Mouse (Mus musculus): ENCODE results near the gene Gemin5.

The Gemin5 gene

DNA sequence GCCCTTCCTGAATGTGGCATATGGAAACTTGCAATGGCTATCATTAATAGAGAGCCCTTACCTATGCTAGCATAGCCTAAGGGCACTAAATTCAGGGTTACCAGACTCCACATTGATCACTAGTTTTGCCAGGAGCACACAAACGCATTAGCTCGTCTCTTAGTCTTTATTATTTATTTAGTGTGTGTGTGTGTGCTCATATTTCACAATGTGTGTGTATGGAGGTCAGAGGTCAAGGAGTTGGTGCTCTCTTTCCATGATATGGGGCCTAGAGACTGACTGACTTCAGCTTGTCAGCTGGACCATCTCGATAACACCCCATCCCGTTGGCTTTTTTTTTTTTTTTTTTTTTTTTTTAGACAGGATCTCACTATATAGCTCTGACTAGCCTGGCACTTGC, 1.3 kb upstream of the Gemin5 start:
- no peak for DNase-seq

DNA sequence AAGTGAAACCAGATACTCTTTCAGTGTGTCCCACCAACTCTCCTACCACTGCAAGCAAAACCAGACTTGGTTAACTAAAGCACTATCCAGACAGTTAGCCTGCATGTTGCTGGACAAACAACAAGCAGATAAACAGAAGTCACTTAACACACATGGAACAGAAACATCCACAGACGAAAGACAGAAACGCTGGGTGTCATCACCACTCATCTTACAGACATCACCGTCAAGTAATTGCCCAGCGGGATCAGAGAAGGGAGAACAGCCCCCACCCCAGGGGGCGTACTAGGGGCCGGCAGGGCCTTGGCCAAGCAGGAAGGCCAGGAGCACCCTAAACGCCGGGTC, 545 bp downstream of the Gemin5 start:
- DNase-seq, result no peak

- DNase-seq, result no peak
Measured at GRCm38 (mm10) chr11:58165072-58165471, 3.3 kb downstream of the Gemin5 start.

DNA sequence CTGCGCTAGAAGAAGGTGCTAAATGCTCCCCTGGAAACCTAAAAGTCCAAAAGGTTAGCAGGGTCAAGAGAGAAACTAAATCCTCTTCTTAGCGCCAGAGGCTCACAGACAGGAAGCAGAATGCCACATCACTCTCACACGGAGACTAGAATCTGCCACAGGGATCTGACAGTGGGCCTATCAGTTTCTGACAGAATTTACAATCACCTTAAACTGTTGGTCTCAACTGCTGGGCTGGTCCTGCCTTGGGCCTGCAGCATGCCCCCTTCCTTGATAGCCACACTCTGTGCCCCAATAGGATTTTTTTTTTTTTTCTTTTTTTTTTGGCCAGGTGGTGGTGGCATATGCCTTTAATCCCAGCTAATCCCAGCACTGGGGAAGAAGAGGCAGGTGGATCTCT, 11.5 kb downstream of the Gemin5 start:
- no peak for DNase-seq

GRCm38 (mm10) chr11:58155458-58155857, 12.9 kb downstream of the Gemin5 start:
- DNase-seq, result no peak

- peak; percentile 10 for DNase-seq
Measured at GRCm38 (mm10) chr11:58146241-58146640, 22.1 kb downstream of the Gemin5 start.

DNA sequence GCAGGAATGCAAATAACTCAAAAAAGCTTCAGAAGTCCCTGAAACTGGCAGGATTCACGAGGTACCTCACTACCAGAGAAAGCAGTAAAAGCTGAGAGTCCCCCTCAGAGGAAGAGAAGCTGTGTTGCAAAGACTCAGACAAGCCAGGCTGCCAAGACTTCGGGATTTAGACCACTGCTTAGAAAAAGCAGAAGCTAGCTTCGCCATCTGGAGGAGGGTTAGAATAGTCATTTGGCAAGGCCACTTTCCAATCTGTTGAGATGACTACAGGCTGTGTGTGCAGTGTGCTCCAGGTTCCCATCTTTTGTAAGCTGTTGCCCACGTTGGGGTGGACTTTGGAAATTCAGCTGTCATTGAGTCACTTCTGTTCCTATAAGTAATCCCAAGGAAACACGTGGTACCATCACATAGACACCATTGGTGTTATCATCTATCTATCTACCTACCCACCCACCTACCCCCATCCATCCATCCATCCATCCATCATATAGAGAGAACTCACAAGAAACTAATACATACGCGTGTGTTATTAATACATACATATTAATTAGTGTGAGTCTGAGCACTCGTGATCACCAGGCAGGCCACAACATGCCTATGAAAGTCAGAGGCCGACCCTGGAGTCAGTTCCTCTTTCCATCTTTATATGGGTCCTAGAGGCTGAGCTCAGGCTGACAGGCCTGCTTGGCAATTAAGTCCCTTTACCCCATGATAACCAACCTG, 24.5 kb downstream of the Gemin5 start:
- no peak for DNase-seq

DNA sequence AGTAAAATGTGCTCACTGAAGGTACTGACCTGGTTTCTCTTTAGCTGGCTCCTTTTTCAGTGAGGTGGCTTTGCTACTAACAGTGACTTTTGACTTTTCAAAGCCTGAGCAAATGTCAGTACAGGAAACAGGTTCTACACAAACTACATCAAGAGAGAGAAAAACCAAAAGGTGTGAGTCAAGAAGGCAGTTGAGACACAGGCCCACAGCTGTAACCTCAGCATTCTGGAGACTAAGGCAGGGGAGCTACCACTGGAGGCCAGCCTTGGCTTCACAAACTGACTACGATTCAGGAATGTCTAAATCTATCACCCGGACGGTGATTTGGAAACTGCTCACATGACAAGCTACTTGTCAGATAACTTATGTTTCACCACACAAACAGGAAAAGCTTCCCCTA, 28.9 kb downstream of the Gemin5 start:
- no peak for DNase-seq

DNA sequence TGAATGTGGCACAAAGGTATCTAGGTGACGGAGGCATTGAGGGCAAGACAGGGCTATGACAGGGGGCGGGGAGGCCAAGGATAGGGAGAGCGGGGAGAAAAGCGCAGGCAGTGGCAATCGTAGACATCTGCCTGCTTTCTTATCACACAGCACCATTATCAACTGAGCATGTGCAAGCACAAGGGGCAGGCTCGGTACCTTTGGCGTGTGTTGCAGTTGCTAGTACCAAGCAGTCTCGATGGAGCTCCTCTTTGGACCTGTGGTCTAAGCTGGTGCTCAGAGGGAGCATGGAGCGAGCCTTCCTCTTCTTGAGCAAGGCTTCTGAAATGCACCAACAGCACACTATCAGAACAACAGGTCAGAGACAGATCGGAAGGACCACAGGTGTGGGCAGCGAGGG, 29.5 kb downstream of the Gemin5 start:
- no peak for DNase-seq

DNA sequence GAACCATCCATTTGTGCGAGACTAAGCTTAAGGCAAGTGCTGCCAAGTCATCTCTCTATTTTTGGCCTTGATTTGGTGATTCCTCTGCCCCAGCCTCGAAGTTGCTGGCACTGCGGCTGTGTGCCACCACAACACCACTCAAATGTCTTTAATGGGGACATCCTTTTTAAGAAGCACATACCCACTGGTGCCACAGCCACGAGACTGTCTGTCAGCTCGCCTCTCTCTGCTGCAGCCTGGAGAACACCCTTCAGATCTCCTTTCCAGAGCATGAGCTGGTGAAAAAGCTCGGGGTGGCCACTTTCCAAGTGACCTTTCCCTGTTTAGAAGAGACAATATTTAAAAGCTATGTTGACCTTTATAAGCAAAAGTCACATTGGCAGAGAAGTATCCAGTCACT, 31.7 kb downstream of the Gemin5 start:
- DNase-seq, result no peak

DNA sequence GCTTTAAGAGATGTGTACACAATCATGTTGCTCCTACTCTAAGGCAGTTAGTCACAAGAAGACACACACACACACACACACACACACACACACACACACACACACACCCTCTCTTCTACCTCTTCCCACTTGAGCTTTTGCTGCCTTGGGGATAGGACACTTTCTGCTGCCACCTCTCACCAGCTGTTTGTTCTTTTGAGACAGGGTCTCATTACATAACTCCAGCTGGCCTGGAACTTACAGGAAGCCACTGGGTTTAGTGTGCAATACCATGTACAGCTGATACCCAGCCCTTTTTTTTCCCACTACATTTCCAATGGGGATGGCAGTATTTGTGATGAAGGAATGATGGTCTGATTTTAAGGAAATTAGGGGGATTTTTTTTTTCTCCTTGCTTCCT, 33.0 kb downstream of the Gemin5 start:
- no peak for DNase-seq

GRCm38 (mm10) chr11:58134869-58135268, 33.5 kb downstream of the Gemin5 start:
- DNase-seq, result no peak

- no peak for DNase-seq
Measured at GRCm38 (mm10) chr11:58132026-58132425, 36.3 kb downstream of the Gemin5 start.

- no peak for DNase-seq
Measured at GRCm38 (mm10) chr11:58129302-58129843, 39.0 kb downstream of the Gemin5 start.

- no peak for DNase-seq
Measured at GRCm38 (mm10) chr11:58127544-58127943, 40.8 kb downstream of the Gemin5 start.

DNA sequence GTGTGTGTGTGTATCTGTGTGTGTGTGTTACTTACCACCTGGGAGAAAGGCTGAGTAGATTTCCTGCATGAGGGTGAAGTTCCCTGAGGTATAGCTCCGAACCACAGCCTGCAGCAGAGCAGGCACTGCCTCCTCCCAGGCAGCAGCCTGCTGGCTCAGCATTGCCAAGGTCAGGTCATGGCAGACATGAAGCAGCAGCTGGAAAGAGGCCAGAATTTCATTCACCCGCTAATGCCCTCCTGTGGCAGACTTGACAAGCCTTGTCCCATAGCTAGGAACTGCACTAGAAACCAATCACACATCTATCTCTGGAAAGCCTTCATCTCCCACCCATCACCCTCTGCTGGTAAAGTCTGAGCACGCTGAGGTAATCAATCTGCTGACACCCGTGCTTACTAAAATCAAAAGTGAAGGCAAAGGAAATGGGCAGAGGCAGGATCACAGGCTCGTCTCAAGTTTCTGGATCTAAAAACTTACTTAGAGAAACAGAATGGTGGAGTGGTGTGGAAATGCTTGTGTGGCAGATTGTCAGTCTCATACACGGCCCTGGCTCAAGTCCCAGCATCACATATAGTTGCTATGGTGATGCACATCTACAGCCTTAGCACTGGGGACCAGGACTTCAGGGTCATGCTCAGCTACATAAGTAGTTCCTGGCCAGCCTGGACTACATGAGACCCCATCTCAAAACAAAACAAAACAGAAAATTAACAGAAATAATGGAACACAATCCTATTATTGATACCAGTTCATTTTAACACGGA, 41.8 kb downstream of the Gemin5 start:
- DNase-seq, result peak; percentile 73

DNA sequence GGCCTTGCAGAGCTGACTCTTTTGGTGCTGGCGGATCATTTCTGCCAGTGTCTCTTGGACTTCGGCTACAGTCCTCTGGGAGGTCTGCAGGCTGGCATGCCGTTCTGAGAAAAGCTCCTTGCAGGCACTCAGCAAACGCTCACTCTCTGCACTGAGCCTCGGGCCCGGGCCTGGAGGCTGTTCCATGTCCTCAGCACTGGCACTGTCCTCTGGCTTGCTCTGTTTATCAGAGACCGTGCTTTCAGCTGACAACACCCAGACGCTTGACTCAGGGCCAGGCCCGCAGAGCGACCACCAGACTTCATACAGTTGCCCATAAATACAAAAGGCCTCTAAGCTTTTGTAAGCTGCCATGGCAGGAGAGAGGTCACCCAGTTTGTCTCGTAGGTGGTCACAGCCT, 43.3 kb downstream of the Gemin5 start:
- no peak for DNase-seq

DNA sequence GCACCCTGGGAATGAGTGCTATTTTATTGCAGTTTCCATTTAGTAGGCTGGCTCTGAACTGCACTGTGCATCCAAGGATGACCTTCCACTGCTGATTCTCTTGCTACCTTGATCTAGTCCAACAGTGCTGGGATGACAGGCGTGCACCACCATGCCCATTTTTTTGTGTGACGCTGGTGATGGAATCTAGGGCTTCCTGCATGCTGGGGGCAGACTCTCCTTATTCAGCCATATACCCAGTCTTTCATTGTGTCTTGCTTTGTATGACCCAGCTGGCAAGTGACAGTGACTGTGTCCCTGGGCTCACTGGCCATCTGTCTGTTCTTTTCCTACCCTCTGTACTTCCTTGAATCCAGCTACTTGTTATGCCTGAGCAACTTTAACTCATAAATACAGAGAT, 44.6 kb downstream of the Gemin5 start:
- no peak for DNase-seq

DNA sequence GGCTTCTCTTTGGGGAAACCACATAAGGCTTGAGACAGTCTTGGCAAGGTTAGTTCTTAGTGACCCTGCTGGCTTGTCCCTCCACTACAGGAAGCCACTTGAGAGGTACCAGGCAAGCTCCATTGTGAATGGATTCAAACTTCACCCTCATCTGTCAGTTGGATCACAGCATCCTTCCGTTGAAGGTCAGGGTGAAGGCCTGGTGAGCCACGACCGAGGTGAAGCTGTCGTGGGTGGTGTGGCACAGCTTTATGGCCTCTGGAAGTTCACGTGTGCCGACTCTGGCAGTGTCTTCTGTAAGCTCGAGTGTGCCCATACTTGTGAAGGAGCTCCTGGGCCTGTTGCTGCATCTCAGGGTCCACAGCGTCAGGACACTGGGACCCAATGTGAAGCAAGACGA, 47.0 kb downstream of the Gemin5 start:
- no peak for DNase-seq

- no peak for DNase-seq
Measured at GRCm38 (mm10) chr11:58120655-58121054, 47.7 kb downstream of the Gemin5 start.

- DNase-seq, result no peak
Measured at GRCm38 (mm10) chr11:58117044-58117652, 51.2 kb downstream of the Gemin5 start.

- no peak for DNase-seq
Measured at GRCm38 (mm10) chr11:58116560-58116959, 51.8 kb downstream of the Gemin5 start.

- DNase-seq, result no peak
Measured at GRCm38 (mm10) chr11:58107664-58108337, 60.5 kb downstream of the Gemin5 start.

Measured in kidney, adult 18-20 months (tissue).